Mouse (Mus musculus): ENCODE results near the gene Etfdh. TPM values are rescaled to one million over a fixed set of nuclear protein-coding genes. Genes with fewer than 3 reads are reported as not detected.

The Etfdh gene
- total and polyA plus RNA-seq, 2 experiments, result 240 to 664 TPM

DNA sequence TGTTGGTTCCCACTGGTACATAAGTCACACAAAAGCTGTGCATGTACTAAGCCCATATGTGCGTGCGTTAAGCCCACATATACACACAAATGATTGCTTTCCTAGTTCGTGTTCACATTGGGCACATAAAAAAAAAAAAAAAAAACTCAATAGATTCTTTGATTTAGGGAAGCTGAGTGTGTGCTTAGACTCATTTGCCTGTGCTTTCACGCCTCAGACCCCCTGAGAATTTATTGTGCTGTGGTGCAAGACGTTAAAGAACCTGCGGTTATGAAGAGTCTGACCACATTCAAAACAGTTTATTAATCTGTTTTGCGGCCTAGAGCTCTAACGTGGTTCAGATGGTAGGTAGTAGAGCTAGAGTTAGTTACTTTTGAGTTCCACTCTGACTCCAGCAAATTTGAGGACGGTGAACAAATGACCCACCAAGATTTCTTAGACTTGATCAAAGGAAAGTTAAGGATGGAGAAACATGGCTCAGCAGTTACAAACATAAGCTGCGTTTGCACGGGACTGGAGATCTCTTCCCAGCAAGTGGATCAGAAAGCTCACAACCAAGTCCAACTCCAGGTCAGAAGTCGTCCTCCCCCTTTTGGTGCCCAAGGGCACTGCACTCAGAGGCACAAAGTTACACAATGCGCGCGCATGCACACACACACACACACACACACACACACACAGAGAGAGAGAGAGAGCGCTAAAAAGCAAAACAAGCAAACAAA is 60.5 kb downstream of the Etfdh start:
- Histone ChIP-seq H3K79me2 (ENCODE audit: control insufficient read depth, insufficient read depth, low read length) (peaks cover 15% of the 10 kb centered on the region), H3K27ac (replicated peaks; ENCODE audit: insufficient read depth, low read depth, low read length) (0 out of 2 replicates have a peak overlapping the region, but pooled peaks have one; percentile 72), H3K4me1 (ENCODE audit: control insufficient read depth, insufficient read depth, low read length) (peaks cover 14% of the 10 kb centered on the region), H3K27me3 (ENCODE audit: control insufficient read depth, insufficient read depth, low read length) (no peaks in the 10 kb centered on the region), H3K9ac (ENCODE audit: low read depth, low read length) (no peak overlapping the region), H3K4me3 (ENCODE audit: insufficient read depth, low read depth, low read length) (no peak overlapping the region), H3K36me3 (ENCODE audit: control insufficient read depth, insufficient read depth, low read length) (no peaks in the 10 kb centered on the region)
- TF ChIP-seq CTCF (IDR thresholded peaks at IDR 0.05; ENCODE audit: low read depth, low read length) (peak; percentile 46; the same call in 1 of the 2 replicates), POLR2A (IDR thresholded peaks at IDR 0.05; ENCODE audit: extremely low read depth, insufficient read depth, low read length) (no peak)
- 86% methylated on average over 16 of the region's 16 CpGs for WGBS
- peak; percentile 72 for DNase-seq (ENCODE audit: extremely low read depth, low read depth, low spot score)

DNA sequence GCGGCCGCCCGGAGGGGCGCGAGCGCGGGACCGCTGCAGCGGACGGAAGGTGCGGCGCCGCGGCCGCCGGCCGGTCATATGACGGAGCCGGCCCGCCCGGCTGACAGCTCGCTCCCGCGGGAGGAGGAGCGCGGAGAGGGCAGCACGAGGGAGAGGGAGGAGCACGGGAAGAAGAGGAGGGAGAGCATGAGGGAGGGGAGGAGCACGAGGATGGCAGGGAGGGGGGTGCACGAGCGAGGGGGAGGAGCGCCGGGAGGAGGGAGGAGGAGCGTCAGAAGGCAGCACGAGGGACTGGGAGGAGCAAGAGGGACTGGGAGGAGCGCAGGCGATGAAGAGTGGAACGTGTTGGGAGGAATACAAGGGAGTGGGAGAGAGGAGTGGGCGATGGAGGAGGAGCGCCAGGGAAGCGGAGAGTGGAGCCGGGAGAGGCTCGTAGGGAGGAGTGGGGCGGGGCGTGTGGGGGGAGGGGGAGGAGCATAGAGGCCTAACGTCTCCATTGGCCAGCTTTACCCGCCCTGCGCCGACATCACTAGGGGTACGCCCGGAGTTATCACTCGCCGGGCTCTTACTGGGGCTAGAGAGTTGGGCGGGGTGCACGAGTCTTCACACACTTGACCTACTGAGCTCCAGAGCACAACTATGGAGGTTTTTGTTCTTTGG is 61.5 kb downstream of the Etfdh start, which contains the start of gene Fnip2:
Fnip2 (minus strand) TSS at position 94 of the 660 bp plus-strand sequence.
- TF ChIP-seq CTCF (IDR thresholded peaks at IDR 0.05; ENCODE audit: low read depth, low read length) (no peak), POLR2A (IDR thresholded peaks at IDR 0.05; ENCODE audit: extremely low read depth, insufficient read depth, low read length) (peak; percentile 84)
- Histone ChIP-seq H3K4me1 (ENCODE audit: control insufficient read depth, insufficient read depth, low read length) (peaks cover 14% of the 10 kb centered on the region), H3K27ac (replicated peaks; ENCODE audit: insufficient read depth, low read depth, low read length) (peak within 1 kb of the TSS; percentile 85), H3K4me3 (ENCODE audit: insufficient read depth, low read depth, low read length) (peak within 1 kb of the TSS; percentile 76), H3K9ac (ENCODE audit: low read depth, low read length) (peak within 1 kb of the TSS; percentile 89), H3K27me3 (ENCODE audit: control insufficient read depth, insufficient read depth, low read length) (no peaks in the 10 kb centered on the region), H3K36me3 (ENCODE audit: control insufficient read depth, insufficient read depth, low read length) (no peaks in the 10 kb centered on the region), H3K79me2 (ENCODE audit: control insufficient read depth, insufficient read depth, low read length) (peaks cover 20% of the 10 kb centered on the region)
- peak; percentile 93 for DNase-seq (ENCODE audit: extremely low read depth, low read depth, low spot score)
- WGBS, result under 1% methylated on average over 52 of the region's 55 CpGs

DNA sequence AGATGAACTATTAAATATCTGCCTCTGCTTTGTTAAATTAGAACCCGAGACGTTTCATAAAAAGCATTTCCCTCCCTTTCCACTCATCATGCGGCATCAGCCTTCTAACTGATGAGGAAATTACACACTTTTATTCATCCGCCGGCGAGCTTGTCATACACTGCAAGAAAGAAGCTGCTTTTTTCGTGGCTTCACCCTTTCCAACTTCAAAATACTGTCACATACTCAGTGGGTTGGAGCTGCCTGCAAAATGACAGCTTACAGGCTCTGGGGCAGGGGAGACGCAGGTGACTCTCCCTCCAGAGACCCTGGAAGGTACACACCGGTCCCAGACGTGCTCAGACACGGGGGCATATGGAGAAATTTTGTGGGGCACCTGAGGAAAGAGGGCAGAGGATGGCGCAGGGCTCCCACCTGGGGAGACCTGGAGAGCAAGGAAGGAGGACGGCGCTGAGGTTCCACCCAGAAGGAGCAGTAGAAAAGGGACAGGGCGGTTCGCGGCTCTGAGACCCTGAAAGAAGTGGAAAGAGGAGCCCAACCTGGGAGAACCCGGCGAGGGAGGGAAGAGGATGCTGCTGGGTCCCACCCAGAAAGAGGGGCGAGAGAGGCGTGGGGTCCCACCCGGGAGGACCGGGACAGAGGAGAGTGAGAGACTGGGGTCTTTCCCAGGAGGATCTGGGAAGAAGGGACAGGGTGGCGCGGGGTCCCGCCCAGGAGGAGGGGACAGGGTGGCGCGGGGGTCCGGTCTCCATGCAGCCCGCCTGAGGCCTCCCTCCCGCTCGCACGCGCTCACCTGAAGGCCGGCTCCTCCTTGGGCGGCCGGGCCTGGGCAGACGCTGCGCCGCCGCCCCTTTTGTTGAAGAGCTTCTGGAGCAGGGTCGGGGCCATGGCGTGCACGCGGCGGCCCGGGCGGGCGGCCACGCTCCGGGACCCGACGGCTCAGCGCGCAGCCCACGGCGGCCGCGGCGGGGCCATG is 62.3 kb downstream of the Etfdh start:
- H3K4me1 ChIP-seq (ENCODE audit: control insufficient read depth, insufficient read depth, low read length), result peaks cover 14% of the 10 kb centered on the region
- H3K4me3 ChIP-seq (ENCODE audit: insufficient read depth, low read depth, low read length), result peak overlapping the region; percentile 76
- peak overlapping the region; percentile 89 for H3K9ac ChIP-seq (ENCODE audit: low read depth, low read length)
- H3K27me3 ChIP-seq (ENCODE audit: control insufficient read depth, insufficient read depth, low read length), result no peaks in the 10 kb centered on the region
- 4% methylated on average over 60 of the region's 60 CpGs for WGBS
- H3K27ac ChIP-seq (replicated peaks; ENCODE audit: insufficient read depth, low read depth, low read length), result peak overlapping the region; percentile 76
- H3K79me2 ChIP-seq (ENCODE audit: control insufficient read depth, insufficient read depth, low read length), result peaks cover 22% of the 10 kb centered on the region
- no peaks in the 10 kb centered on the region for H3K36me3 ChIP-seq (ENCODE audit: control insufficient read depth, insufficient read depth, low read length)
- TF ChIP-seq POLR2A (IDR thresholded peaks at IDR 0.05; ENCODE audit: extremely low read depth, insufficient read depth, low read length) (no peak), CTCF (IDR thresholded peaks at IDR 0.05; ENCODE audit: low read depth, low read length) (no peak)
- no peak for DNase-seq (ENCODE audit: extremely low read depth, low read depth, low spot score)

- H3K27ac ChIP-seq (replicated peaks; ENCODE audit: insufficient read depth, low read depth, low read length), result peak overlapping the region; percentile 80
- TF ChIP-seq CTCF (IDR thresholded peaks at IDR 0.05; ENCODE audit: low read depth, low read length), result no peak
- peak; percentile 99 for DNase-seq (ENCODE audit: extremely low read depth, low read depth, low spot score)
- H3K4me1 ChIP-seq (ENCODE audit: control insufficient read depth, insufficient read depth, low read length), result peaks cover 16% of the 10 kb centered on the region
- H3K4me3 ChIP-seq (ENCODE audit: insufficient read depth, low read depth, low read length), result no peak overlapping the region
- peaks cover 25% of the 10 kb centered on the region for H3K79me2 ChIP-seq (ENCODE audit: control insufficient read depth, insufficient read depth, low read length)
- WGBS, result 30% methylated on average over 10 of the region's 10 CpGs
- no peaks in the 10 kb centered on the region for H3K36me3 ChIP-seq (ENCODE audit: control insufficient read depth, insufficient read depth, low read length)
- no peaks in the 10 kb centered on the region for H3K27me3 ChIP-seq (ENCODE audit: control insufficient read depth, insufficient read depth, low read length)
- H3K9ac ChIP-seq (ENCODE audit: low read depth, low read length), result peak overlapping the region; percentile 19
These were observed 64.3 kb downstream of the Etfdh start for GRCm38 (mm10) chr3:79564875-79565606.

GRCm38 (mm10) chr3:79563511-79563910 is 65.8 kb downstream of the Etfdh start:
- H3K36me3 ChIP-seq (ENCODE audit: control insufficient read depth, insufficient read depth, low read length), result no peaks in the 10 kb centered on the region
- H3K27me3 ChIP-seq (ENCODE audit: control insufficient read depth, insufficient read depth, low read length), result no peaks in the 10 kb centered on the region
- peaks cover 31% of the 10 kb centered on the region for H3K79me2 ChIP-seq (ENCODE audit: control insufficient read depth, insufficient read depth, low read length)
- no peak for TF ChIP-seq CTCF (IDR thresholded peaks at IDR 0.05; ENCODE audit: low read depth, low read length)
- TF ChIP-seq POLR2A (IDR thresholded peaks at IDR 0.05; ENCODE audit: extremely low read depth, insufficient read depth, low read length), result no peak
- WGBS, result 88% methylated on average over 2 of the region's 2 CpGs
- no peak overlapping the region for H3K9ac ChIP-seq (ENCODE audit: low read depth, low read length)
- H3K27ac ChIP-seq (replicated peaks; ENCODE audit: insufficient read depth, low read depth, low read length), result no peak overlapping the region
- H3K4me1 ChIP-seq (ENCODE audit: control insufficient read depth, insufficient read depth, low read length), result peaks cover 22% of the 10 kb centered on the region
- no peak for DNase-seq (ENCODE audit: extremely low read depth, low read depth, low spot score)
- no peak overlapping the region for H3K4me3 ChIP-seq (ENCODE audit: insufficient read depth, low read depth, low read length)
